Mouse (Mus musculus) adrenal gland, adult 8-10 months (tissue): ENCODE data around the gene Gfap. TPM values are rescaled to one million over a fixed set of nuclear protein-coding genes. Genes with fewer than 3 reads are reported as not detected.

Experiments used
- DNase-seq: peaks from one replicate; pipeline ENCODE4 v3.0.0; 2022
- total RNA-seq, 4 experiments: library from RNA; stranded (reverse); gene quantifications; 2 replicates each; pipeline ENCODE4 v1.2.4; 2022

The Gfap gene
- total RNA-seq, 4 experiments from 2014 or later: 1.0 to 1.8 (median 1.8) TPM

- no peak for DNase-seq
Measured at GRCm38 (mm10) chr11:102895779-102896178, 4.9 kb downstream of the Gfap start.

GRCm38 (mm10) chr11:102894716-102895115 is 6.0 kb downstream of the Gfap start:
- DNase-seq: no peak

- DNase-seq: peak; percentile 49
Measured at GRCm38 (mm10) chr11:102893015-102893651, 7.6 kb downstream of the Gfap start.

GRCm38 (mm10) chr11:102890096-102890495 is 10.6 kb downstream of the Gfap start:
- no peak for DNase-seq

GRCm38 (mm10) chr11:102888135-102888534 is 12.6 kb downstream of the Gfap start:
- no peak for DNase-seq

GRCm38 (mm10) chr11:102887433-102887832 is 13.3 kb downstream of the Gfap start:
- no peak for DNase-seq

GRCm38 (mm10) chr11:102884616-102885219 is 16.0 kb downstream of the Gfap start, which contains the start of gene Fam187a:
Gene Fam187a (plus strand): TSS chr11:102885169.
- no peak for DNase-seq

- no peak for DNase-seq
Measured at GRCm38 (mm10) chr11:102881314-102882198, 19.2 kb downstream of the Gfap start.

GRCm38 (mm10) chr11:102880585-102881313 is 20.0 kb downstream of the Gfap start, which contains the start of the genes Eftud2 and Ccdc103:
Gene Eftud2 (minus strand): TSS chr11:102880985.
Gene Ccdc103 (plus strand): TSS chr11:102881204.
- peak; percentile 86 for DNase-seq

GRCm38 (mm10) chr11:102879558-102879957 is 21.2 kb downstream of the Gfap start:
- no peak for DNase-seq

- no peak for DNase-seq
Measured at GRCm38 (mm10) chr11:102874801-102875334, 25.8 kb downstream of the Gfap start.

- DNase-seq: no peak
Measured at GRCm38 (mm10) chr11:102864272-102864671, 36.4 kb downstream of the Gfap start.

- DNase-seq: no peak
Measured at GRCm38 (mm10) chr11:102859933-102860332, 40.8 kb downstream of the Gfap start.

- no peak for DNase-seq
Measured at GRCm38 (mm10) chr11:102858951-102859350, 41.8 kb downstream of the Gfap start.

GRCm38 (mm10) chr11:102855941-102856340 is 44.8 kb downstream of the Gfap start:
- no peak for DNase-seq

GRCm38 (mm10) chr11:102853760-102854159 is 47.0 kb downstream of the Gfap start:
- DNase-seq: no peak

GRCm38 (mm10) chr11:102851883-102852282 is 48.8 kb downstream of the Gfap start:
- DNase-seq: peak; percentile 67

- DNase-seq: no peak
Measured at GRCm38 (mm10) chr11:102845926-102846325, 54.8 kb downstream of the Gfap start.

- no peak for DNase-seq
Measured at GRCm38 (mm10) chr11:102838616-102839150, 62.0 kb downstream of the Gfap start.

- no peak for DNase-seq
Measured at GRCm38 (mm10) chr11:102838126-102838525, 62.6 kb downstream of the Gfap start.

- DNase-seq: no peak
Measured at GRCm38 (mm10) chr11:102837385-102837784, 63.3 kb downstream of the Gfap start.
